In genomic region chr16:8828636-8829563, GRCm38 (mm10) we compare ENCODE assay signal across 7 mouse cellular contexts. TPM values are rescaled to one million over a fixed set of nuclear protein-coding genes. Genes with fewer than 3 reads are reported as not detected.
DNase-seq lines count a peak whose midpoint lies in the region; ATAC-seq lines count a peak whose summit lies in the region.

No protein-coding gene starts in this region.

- H3K4me1 ChIP-seq in heart, embryonic 11.5 days (ENCODE audit: control insufficient read depth, insufficient read depth, low read length): peaks cover 18% of the 10 kb centered on the region; the same call in 1 of the 2 replicates
- peaks cover 36% of the 10 kb centered on the region for H3K4me1 ChIP-seq in megakaryocyte, embryonic 14.5 days

- peak; percentile 59 for ATAC-seq in heart, embryonic 11.5 days (replicated peaks; ENCODE audit: insufficient number of reproducible peaks, low FRiP score, low TSS enrichment)

- H3K36me3 ChIP-seq in heart, embryonic 11.5 days (ENCODE audit: control insufficient read depth, insufficient read depth, low read length): 0 out of 2 replicates have a peak, but pooled peaks cover 2% of the 10 kb centered on the region
- peaks cover 27% of the 10 kb centered on the region for H3K36me3 ChIP-seq in megakaryocyte, embryonic 14.5 days (replicated peaks; ENCODE audit: low read length)

- no peaks in the 10 kb centered on the region for H3K9me3 ChIP-seq in heart, embryonic 11.5 days (replicated peaks; ENCODE audit: control insufficient read depth, low read length)
- H3K9me3 ChIP-seq in megakaryocyte, embryonic 14.5 days: no peaks in the 10 kb centered on the region

- H3K27ac ChIP-seq in heart, embryonic 11.5 days (ENCODE audit: low read depth, low read length): peak overlapping the region; percentile 88

- peak overlapping the region; percentile 100 for H3K4me3 ChIP-seq in heart, embryonic 11.5 days (ENCODE audit: low read depth, low read length)
- peak overlapping the region; percentile 99 for H3K4me3 ChIP-seq in megakaryocyte, embryonic 14.5 days (replicated peaks)

- DNase-seq in thymus, postnatal 4 days: peak; percentile 67
- no peak for DNase-seq in thymus, adult 18-20 months
- peak; percentile 84 to 85 for DNase-seq in cerebellum, postnatal 14 days
- DNase-seq in kidney, postnatal 25 days: peak; percentile 69 to 90
- no peak for DNase-seq in ovary, postnatal 10 days (ENCODE audit: low spot score)

- H3K9ac ChIP-seq in heart, embryonic 11.5 days (ENCODE audit: low read depth, low read length): peak overlapping the region; percentile 77

- WGBS in heart, embryonic 11.5 days (ENCODE audit: insufficient replicate concordance): 10% methylated on average over 33 of the region's 33 CpGs

- H3K27me3 ChIP-seq in heart, embryonic 11.5 days (ENCODE audit: control insufficient read depth, insufficient read depth, low read length): no peaks in the 10 kb centered on the region
- no peaks in the 10 kb centered on the region for H3K27me3 ChIP-seq in megakaryocyte, embryonic 14.5 days (replicated peaks)

- H3K4me2 ChIP-seq in heart, embryonic 11.5 days: peak overlapping the region; percentile 97

RNA-seq across cellular contexts. Expression of gene 1810013L24Rik, which starts 1.0 kb away (rescaled TPM):
- 13.4 and 14.4 TPM in 2 replicates for polyA plus RNA-seq in heart, embryonic 11.5 days (2014; fragmentation: Nextera tagmentation; extraction: Ambion mirVana)
- polyA plus RNA-seq in megakaryocyte, embryonic 14.5 days (2012; ENCODE audit: insufficient read depth, low replicate concordance): 8.9 and 10.6 TPM in 2 replicates

RNA-seq across cellular contexts. Expression of gene Usp7, which starts 36.8 kb away (rescaled TPM):
- polyA plus RNA-seq in heart, embryonic 11.5 days (2014; fragmentation: Nextera tagmentation; extraction: Ambion mirVana): 20.6 and 31.9 TPM in 2 replicates
- polyA plus RNA-seq in megakaryocyte, embryonic 14.5 days (2012; ENCODE audit: insufficient read depth, low replicate concordance): 4.5 and 8.0 TPM in 2 replicates

Comparison
In these comparisons a context has a peak if more than half of its experiments do, and no peak if none do; other contexts are left out.
1. DNase-seq: peak in thymus, postnatal 4 days (single experiment), cerebellum, postnatal 14 days (2 of 2) and kidney, postnatal 25 days (2 of 2); none in thymus, adult 18-20 months (0 of 2) and ovary, postnatal 10 days (single experiment).